Mouse (Mus musculus) spleen, adult 2 months (tissue): ENCODE results near the gene Ntm.

ENCODE experiments used
- CTCF ChIP-seq: fragments of 200-500 bp; IDR thresholded peaks from 2 replicates; pipeline ENCODE4 v1.5.1; 2011; ENCODE audit warnings: mild to moderate bottlenecking, inconsistent platforms; ENCODE audit not compliant: insufficient read depth, insufficient read length, insufficient replicate concordance; ENCODE audit errors: extremely low read depth
- POLR2A ChIP-seq: fragments of 200-500 bp; IDR thresholded peaks from 2 replicates; pipeline ENCODE4 v1.6.1; 2011; ENCODE audit warnings: low read depth, low read length, inconsistent platforms

- TF ChIP-seq CTCF: no peak
- no peak for TF ChIP-seq POLR2A
Observed at GRCm38 (mm10) chr9:29562419-29563071, 400.4 kb downstream of the Ntm start.
